Mouse (Mus musculus) lung, adult 2 months (tissue): ENCODE data around the gene Fndc5.

Experiments used
- CTCF ChIP-seq: fragments of 200-500 bp; IDR thresholded peaks from 2 replicates; pipeline ENCODE4 v1.5.1; 2011; ENCODE audit warnings: mild to moderate bottlenecking, low read length, control low read depth; ENCODE audit not compliant: insufficient read depth
- POLR2A ChIP-seq: fragments of 200-500 bp; IDR thresholded peaks from 2 replicates; pipeline ENCODE4 v1.6.1; 2011; ENCODE audit warnings: low read depth, mild to moderate bottlenecking, control low read depth, low read length, borderline replicate concordance; ENCODE audit errors: extremely low read depth

DNA sequence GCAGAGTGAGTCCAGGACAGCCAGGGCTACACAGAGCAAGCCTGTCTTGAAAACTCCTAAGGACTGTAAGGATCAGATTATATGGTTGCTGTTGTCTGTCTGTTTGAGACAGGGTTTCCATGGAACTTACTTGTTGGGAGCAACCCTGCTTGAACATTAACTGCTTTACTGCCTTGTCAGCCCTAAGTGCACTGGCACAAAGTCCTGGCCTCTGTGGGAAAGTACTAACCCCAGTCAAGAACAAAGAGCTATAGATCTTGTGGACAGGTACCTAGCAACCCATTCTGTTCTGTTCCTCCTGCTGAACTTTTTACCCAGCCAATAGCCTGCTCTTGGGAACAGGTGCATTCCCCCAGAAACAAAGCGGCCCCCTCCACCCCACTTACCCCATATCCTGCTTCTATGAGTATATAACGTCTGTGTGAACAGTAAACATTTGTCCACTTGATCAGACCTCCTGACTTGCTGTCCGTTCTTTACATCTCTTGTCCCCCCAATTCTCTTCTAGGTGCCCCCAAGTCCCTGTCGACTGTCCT lies 14.5 kb downstream of the Fndc5 start:
- TF ChIP-seq CTCF = no peak
- no peak for TF ChIP-seq POLR2A
